Mouse (Mus musculus) midbrain, embryonic 10.5 days (tissue): ENCODE data around the gene Cd248. TPM values are rescaled to one million over a fixed set of nuclear protein-coding genes. Genes with fewer than 3 reads are reported as not detected.
A peak's percentile ranks its signal among the peaks of the same experiment; 100 is the strongest.

ENCODE experiments used
- DNase-seq: peaks from one replicate; pipeline ENCODE4 v3.0.0-alpha.2; 2017; ENCODE audit warnings: low spot score
- H3K27ac ChIP-seq: fragments of 300-500 bp; sonication (generic); replicated peaks from 2 replicates; pipeline ENCODE4 v1.5.1; 2016; ENCODE audit warnings: mild to moderate bottlenecking
- H3K27me3 ChIP-seq: fragments of 300-500 bp; sonication (generic); 2 replicates; pipeline ENCODE4 v1.6.1; 2016; ENCODE audit warnings: low read depth, mild to moderate bottlenecking; ENCODE audit not compliant: poor library complexity, severe bottlenecking
- H3K36me3 ChIP-seq: fragments of 300-500 bp; sonication (generic); 2 replicates; pipeline ENCODE4 v1.6.1; 2016; ENCODE audit warnings: mild to moderate bottlenecking, moderate library complexity
- H3K4me1 ChIP-seq: fragments of 300-500 bp; sonication (generic); 2 replicates; pipeline ENCODE4 v1.6.1; 2016
- H3K4me3 ChIP-seq: fragments of 300-500 bp; sonication (generic); 2 replicates; pipeline ENCODE4 v1.5.1; 2016; ENCODE audit warnings: mild to moderate bottlenecking, moderate library complexity
- H3K9me3 ChIP-seq: fragments of 300-500 bp; sonication (generic); replicated peaks from 2 replicates; pipeline ENCODE4 v1.6.1; 2016; ENCODE audit warnings: mild to moderate bottlenecking
- WGBS: fragments of 180-500 bp; shearing (Covaris S2); methylation state at CpG from one replicate; pipeline ENCODE4 v1.1.7; 2016; 5-methylcytosine and 5-hydroxymethylcytosine counted together
- polyA plus RNA-seq: library from polyadenylated mRNA; unstranded; fragments of >200 nt; fragmentation: Nextera tagmentation; extraction: Ambion mirVana; gene quantifications from 2 replicates; pipeline ENCODE4 v1.2.1, GENCODE M21; 2016

The Cd248 gene
- polyA plus RNA-seq, 1 experiment from 2014 or later: 25.3 TPM

DNA sequence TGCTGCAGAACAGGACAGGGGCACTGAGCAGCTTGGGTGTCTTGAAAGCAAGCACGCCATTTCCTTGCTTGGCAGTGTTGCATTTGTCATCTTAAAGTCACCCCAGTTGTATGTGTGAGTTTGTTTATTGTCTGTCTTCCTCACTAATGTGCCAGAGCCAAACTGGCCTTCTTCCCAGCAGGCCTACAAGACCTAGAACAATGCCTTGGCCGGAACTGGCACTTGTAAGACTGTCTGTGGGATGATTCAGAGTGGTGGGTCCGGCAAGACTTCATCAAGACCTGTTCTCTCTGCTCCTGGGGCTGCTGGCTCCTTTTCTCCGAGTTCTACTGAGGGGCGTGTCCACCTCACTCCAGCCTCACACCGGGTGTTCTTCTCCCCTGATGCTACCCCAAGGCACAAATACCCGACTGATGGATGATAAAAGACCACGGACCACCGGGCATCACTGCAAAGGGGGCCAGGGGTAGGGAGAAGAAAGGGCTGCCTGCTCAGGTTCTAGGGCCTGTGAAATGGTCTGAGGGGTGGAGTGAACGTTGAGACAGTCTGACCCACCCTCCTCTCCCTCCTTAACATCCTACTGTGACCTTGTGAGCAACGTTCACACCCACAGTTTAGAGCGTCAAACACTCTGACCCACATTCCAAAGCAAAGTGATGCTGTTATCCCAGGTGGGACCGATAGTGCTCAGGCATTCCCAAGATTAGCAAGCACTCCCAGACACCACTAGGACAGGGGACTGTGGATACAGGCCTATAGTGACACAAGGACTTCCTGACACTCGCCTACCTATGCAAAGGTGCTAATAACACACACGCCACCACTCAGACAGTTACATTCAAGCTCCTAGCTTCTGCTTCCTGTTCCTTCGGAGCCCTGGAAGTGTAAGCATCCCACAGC, 9.8 kb upstream of the Cd248 start:
- WGBS: 32% methylated on average over 16 of the region's 16 CpGs
- no peak for DNase-seq
- Histone ChIP-seq H3K27ac (peak overlapping the region; percentile 46), H3K4me3 (no peak overlapping the region), H3K9me3 (no peaks in the 10 kb centered on the region), H3K4me1 (peaks cover 42% of the 10 kb centered on the region), H3K36me3 (no peaks in the 10 kb centered on the region), H3K27me3 (peaks cover 45% of the 10 kb centered on the region)

DNA sequence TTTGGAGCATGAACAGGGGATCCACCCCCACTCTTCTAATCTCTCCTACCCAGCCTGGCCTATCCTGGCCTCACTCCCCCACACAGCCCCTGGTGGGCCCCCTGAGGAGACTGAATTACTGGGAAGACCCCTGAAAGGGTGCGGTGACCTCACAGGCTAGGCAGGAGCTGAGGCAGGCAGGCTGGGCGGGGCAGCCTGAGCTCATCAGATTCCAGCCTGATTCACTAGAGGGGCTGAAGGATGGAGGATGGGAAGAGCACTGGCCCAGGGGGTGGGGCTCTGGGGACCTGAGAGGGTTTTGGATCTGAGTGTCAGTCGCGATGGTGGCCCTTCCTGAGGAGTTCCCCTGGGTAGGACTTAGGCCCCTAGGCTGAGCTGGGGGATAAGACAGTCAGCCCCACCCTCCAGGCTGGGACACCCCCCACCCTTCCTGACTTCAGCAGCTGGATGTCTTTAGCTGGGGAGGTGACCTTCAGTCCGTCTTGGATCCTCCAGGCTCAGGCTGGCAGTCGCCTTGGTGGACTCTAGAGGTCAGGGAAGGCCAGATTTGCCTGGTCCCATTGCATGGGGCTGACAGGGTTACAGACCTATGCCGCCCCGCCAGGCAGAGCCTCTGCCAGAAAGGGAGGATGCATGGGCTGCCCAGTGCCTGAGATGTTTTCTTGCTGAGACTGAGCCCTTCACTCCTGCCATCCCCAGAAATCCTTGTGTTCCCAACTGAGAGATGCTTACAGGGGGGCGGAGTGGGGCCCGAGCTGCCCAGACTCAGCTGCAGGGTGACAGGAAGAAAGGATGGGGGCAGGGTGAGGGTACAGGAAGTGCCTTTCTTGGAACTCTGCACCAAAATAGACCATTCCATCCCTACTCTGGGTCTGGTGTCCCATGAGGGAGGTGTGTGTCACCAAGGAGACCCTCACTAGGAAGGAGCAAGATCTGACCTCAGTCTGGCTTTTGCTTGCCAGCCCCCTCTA, 8.8 kb upstream of the Cd248 start:
- 12% methylated on average over 10 of the region's 10 CpGs for WGBS
- Histone ChIP-seq H3K4me1 (peaks cover 42% of the 10 kb centered on the region), H3K9me3 (no peaks in the 10 kb centered on the region), H3K36me3 (no peaks in the 10 kb centered on the region), H3K4me3 (peak overlapping the region; percentile 15; the same call in 1 of the 2 replicates), H3K27ac (peak overlapping the region; percentile 46), H3K27me3 (peaks cover 36% of the 10 kb centered on the region)
- DNase-seq: no peak

DNA sequence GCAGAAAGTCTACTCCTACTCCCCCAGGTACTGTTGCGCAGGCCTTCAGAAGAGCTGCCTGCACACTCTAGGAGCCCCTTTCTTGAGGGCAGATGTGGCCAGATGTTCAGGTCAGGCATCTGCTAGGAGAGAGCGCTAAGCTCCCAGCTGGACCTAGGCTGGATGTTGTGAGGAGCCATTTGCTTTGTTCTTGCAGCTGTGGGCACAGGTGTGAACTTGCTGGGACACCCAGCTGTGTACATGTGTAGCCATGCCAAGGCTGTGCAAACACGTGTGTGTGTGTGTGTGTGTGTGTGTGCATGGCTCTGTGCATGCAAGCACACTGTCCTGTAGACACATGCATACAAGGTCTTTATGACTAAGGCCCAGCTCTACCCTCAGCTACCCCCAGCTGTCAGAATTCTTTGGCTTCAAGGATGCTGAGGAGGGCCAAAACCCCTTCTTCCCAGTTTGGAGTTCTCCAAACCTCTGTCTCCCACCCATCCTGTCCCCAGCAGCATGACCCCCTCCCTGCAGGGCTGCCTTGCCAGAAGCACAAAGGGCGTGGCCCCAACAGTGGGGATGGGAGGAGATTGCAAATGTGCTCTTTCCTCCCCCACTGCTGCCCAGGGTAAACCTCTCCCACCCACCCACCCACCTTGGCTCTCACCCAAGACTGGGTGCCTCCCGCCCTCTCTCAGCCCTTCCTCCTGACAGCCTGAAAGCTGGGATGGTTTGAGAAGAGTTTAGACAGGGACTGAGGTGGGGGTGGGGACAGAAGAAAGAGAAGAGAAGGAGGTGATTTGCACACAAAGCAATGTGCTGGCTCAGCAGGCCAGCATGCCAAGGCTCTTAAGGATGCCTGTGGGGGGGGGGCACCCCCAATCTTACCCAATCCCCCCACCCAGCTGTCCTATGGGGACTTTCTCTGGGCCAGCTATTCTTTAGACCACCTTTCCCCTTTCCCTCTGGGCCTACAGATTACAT, 7.2 kb upstream of the Cd248 start:
- H3K27ac ChIP-seq: peak overlapping the region; percentile 56
- peaks cover 42% of the 10 kb centered on the region for H3K4me1 ChIP-seq
- WGBS: 36% methylated on average over 5 of the region's 5 CpGs
- H3K4me3 ChIP-seq: no peak overlapping the region
- no peaks in the 10 kb centered on the region for H3K36me3 ChIP-seq
- no peak for DNase-seq
- peaks cover 29% of the 10 kb centered on the region for H3K27me3 ChIP-seq
- H3K9me3 ChIP-seq: no peaks in the 10 kb centered on the region

DNA sequence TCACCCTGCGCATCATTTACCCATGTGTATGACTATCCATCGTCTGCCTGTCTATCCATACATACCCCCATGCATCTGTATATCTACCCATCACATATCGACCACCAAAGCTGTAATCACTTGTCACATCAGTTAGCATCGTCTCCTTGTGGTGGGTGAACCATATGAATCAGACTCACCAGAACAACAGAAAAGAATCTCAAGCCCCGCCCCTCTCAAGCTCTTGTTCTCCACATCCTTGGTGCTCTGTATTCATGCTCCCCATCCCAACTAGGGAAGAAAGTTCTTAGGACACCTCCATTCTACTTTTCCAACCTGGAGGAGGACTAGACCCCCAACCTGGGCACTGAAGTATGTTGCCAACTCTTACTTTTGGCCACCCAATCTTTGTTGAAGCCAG, 5.8 kb upstream of the Cd248 start:
- Histone ChIP-seq H3K27ac (no peak overlapping the region), H3K4me1 (peaks cover 40% of the 10 kb centered on the region), H3K4me3 (no peak overlapping the region), H3K9me3 (no peaks in the 10 kb centered on the region), H3K36me3 (no peaks in the 10 kb centered on the region), H3K27me3 (peaks cover 36% of the 10 kb centered on the region)
- DNase-seq: no peak
- WGBS: 87% methylated on average over 5 of the region's 5 CpGs

DNA sequence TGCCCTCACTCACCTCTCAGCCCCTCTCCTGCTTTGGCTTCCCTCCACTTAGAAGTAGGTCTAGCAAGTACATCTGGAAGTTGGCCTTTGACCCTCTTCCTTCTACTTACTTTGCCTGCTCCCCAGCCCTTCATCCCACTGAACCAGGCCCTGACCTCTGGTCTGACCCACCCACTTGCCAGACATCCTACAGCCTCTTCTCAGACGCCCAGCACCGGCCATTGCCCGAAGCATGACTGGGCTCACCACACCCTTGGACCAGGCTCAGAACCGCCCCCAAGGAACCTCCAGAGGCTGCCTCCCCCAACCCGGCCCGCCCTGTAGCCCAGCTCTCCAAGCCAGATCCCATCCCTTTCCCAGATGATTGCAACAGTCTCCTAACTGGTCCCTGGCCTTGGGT, 5.4 kb upstream of the Cd248 start:
- Histone ChIP-seq H3K4me3 (no peak overlapping the region), H3K4me1 (peaks cover 44% of the 10 kb centered on the region), H3K27me3 (peaks cover 36% of the 10 kb centered on the region), H3K27ac (no peak overlapping the region), H3K36me3 (no peaks in the 10 kb centered on the region), H3K9me3 (no peaks in the 10 kb centered on the region)
- WGBS: 71% methylated on average over 6 of the region's 6 CpGs
- no peak for DNase-seq

DNA sequence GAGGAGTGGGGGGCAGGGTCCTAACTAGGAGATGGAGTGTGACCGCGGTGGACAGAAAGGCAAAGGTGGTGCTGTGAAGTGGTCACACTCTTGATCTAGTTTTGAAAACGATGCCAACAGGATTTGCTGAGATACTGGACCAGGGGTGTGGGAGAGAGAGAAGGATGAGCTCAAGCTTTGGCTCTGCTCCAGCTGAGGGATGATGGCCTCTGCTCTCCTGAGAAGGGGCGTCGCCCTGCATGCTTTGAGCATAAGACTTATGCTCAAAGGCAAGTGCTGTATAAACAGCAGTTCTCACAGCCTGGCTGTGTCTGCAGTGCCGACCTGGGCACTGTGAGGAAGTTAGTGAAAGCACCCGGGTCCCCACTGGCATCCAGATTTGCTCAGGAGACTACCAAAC, 2.8 kb upstream of the Cd248 start:
- no peaks in the 10 kb centered on the region for H3K9me3 ChIP-seq
- H3K36me3 ChIP-seq: no peaks in the 10 kb centered on the region
- H3K4me3 ChIP-seq: no peak overlapping the region
- WGBS: 78% methylated on average over 7 of the region's 7 CpGs
- no peak for DNase-seq
- peaks cover 51% of the 10 kb centered on the region for H3K27me3 ChIP-seq
- peaks cover 45% of the 10 kb centered on the region for H3K4me1 ChIP-seq
- no peak overlapping the region for H3K27ac ChIP-seq

DNA sequence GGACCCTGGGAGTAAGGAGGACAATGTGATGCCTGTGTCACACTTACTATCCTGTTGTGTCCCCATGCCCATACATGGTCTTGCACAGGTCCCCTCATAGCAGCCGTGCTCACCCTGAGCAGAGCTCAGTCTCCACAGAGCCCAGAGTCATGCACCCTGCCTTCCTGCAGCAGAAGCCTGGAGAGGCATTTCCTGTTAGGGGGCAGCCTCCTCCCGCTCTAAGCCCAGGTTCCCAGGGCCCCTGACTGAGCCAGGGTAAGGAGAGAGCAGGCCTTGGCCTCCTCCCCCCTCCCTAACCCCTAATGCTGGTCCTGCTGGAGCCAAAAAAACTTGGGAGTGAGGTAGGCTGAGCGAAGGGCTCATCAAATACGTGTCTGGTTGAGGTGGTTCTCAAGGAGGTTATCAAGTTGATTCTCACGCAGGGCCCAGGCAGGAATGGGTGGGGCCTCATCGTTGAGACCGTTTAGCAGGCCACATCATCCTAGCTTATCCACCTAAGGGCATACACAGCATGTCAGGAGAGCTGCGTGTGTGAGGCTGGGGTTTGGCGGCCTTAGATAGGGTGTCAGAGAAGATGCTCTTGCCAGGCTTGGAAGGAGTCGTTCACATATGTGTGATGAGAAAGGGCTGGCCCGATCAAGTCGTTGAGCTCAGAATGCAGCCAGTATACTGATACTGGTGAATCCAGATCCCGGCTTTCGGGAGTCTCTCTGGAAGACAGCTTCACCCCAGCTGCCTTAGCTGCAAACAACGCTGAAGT, 658 bp upstream of the Cd248 start:
- H3K36me3 ChIP-seq: no peaks in the 10 kb centered on the region
- peak overlapping the region; percentile 52 for H3K4me3 ChIP-seq
- 9% methylated on average over 15 of the region's 15 CpGs for WGBS
- peaks cover 49% of the 10 kb centered on the region for H3K4me1 ChIP-seq
- H3K27ac ChIP-seq: peak overlapping the region; percentile 74; the same call in 1 of the 2 replicates
- peaks cover 65% of the 10 kb centered on the region for H3K27me3 ChIP-seq
- H3K9me3 ChIP-seq: no peaks in the 10 kb centered on the region
- no peak for DNase-seq

DNA sequence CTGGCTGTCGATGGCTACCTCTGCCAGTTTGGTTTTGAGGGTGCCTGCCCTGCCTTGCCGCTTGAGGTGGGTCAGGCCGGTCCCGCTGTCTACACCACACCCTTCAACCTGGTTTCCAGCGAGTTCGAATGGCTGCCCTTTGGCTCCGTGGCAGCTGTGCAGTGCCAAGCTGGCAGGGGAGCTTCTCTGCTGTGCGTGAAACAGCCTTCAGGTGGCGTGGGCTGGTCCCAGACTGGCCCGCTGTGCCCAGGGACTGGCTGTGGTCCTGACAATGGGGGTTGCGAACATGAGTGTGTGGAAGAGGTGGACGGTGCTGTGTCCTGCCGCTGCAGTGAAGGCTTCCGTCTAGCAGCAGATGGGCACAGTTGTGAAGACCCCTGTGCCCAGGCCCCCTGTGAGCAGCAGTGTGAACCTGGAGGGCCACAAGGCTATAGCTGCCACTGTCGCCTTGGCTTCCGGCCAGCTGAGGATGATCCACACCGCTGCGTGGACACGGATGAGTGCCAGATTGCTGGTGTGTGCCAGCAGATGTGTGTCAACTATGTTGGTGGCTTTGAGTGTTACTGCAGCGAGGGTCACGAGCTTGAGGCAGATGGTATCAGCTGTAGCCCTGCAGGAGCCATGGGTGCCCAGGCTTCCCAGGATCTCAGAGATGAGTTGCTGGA, 824 bp downstream of the Cd248 start:
- 38% methylated on average over 21 of the region's 21 CpGs for WGBS
- Histone ChIP-seq H3K9me3 (no peaks in the 10 kb centered on the region), H3K27ac (peak overlapping the region; percentile 74), H3K4me1 (peaks cover 58% of the 10 kb centered on the region), H3K36me3 (no peaks in the 10 kb centered on the region), H3K27me3 (peaks cover 65% of the 10 kb centered on the region), H3K4me3 (peak overlapping the region; percentile 52)
- DNase-seq: no peak

DNA sequence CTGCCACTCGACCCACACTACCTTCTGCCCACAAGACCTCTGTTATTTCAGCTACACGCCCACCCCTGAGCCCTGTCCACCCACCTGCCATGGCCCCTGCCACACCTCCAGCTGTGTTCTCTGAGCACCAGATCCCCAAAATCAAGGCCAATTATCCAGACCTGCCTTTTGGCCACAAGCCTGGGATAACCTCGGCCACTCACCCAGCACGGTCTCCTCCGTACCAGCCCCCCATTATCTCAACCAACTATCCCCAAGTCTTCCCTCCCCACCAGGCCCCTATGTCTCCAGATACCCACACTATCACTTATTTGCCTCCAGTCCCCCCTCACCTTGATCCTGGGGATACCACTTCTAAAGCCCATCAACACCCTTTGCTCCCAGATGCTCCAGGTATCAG, 1.6 kb downstream of the Cd248 start:
- Histone ChIP-seq H3K27me3 (peaks cover 73% of the 10 kb centered on the region), H3K27ac (no peak overlapping the region), H3K4me3 (peak overlapping the region; percentile 52; the same call in 1 of the 2 replicates), H3K36me3 (no peaks in the 10 kb centered on the region), H3K9me3 (no peaks in the 10 kb centered on the region), H3K4me1 (peaks cover 58% of the 10 kb centered on the region)
- no peak for DNase-seq
- 81% methylated on average over 5 of the region's 5 CpGs for WGBS

DNA sequence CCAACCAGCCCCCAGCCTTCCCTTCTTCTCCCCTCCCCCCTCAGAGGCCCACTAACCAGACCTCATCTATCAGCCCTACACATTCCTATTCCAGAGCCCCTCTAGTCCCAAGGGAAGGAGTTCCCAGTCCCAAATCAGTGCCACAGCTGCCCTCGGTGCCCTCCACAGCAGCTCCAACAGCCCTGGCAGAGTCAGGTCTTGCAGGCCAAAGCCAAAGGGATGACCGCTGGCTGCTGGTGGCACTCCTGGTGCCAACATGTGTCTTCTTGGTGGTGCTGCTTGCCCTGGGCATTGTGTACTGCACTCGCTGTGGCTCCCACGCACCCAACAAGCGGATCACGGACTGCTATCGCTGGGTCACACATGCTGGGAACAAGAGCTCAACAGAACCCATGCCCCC, 2.1 kb downstream of the Cd248 start:
- 85% methylated on average over 7 of the region's 7 CpGs for WGBS
- no peak for DNase-seq
- H3K27ac ChIP-seq: no peak overlapping the region; the same call in 1 of the 2 replicates
- peak overlapping the region; percentile 52; the same call in 1 of the 2 replicates for H3K4me3 ChIP-seq
- no peaks in the 10 kb centered on the region for H3K9me3 ChIP-seq
- no peaks in the 10 kb centered on the region for H3K36me3 ChIP-seq
- H3K4me1 ChIP-seq: peaks cover 58% of the 10 kb centered on the region
- H3K27me3 ChIP-seq: peaks cover 77% of the 10 kb centered on the region

DNA sequence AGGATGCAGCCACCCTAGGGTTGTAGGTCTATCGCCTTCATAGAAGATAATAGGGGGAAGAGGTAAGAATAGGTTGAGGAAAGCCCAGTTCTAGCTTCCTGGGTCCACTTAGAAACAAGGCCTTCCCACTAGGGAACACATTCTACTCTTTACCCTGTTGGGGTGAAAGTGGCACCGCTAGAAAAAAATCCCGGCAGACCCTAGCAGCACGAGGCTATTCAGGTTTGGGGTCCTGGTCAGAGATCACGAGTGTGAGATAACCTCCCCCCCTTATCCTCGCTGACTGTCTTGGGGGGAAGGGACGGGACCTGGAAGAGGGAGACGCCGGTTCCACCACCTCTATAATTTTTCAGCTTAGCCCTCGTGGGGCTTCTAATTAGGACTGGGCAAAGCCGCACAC, 3.2 kb downstream of the Cd248 start:
- WGBS: 9% methylated on average over 11 of the region's 11 CpGs

More for the DNA sequence above, 3.2 kb downstream of the Cd248 start:
- peak overlapping the region; percentile 88 for H3K27ac ChIP-seq
- H3K4me1 ChIP-seq: peaks cover 58% of the 10 kb centered on the region
- no peaks in the 10 kb centered on the region for H3K9me3 ChIP-seq
- H3K4me3 ChIP-seq: peak overlapping the region; percentile 60
- H3K36me3 ChIP-seq: no peaks in the 10 kb centered on the region
- DNase-seq: no peak
- H3K27me3 ChIP-seq: peaks cover 70% of the 10 kb centered on the region
